Mouse (Mus musculus) kidney, postnatal 4 days (tissue): ENCODE measurements around the gene Rxylt1.

Source experiments
- DNase-seq, 2 experiments: peaks; one replicate each; pipeline ENCODE4 v3.0.0; 2021; ENCODE audit warnings: mixed read lengths in 2 of 2

The Rxylt1 gene

DNA sequence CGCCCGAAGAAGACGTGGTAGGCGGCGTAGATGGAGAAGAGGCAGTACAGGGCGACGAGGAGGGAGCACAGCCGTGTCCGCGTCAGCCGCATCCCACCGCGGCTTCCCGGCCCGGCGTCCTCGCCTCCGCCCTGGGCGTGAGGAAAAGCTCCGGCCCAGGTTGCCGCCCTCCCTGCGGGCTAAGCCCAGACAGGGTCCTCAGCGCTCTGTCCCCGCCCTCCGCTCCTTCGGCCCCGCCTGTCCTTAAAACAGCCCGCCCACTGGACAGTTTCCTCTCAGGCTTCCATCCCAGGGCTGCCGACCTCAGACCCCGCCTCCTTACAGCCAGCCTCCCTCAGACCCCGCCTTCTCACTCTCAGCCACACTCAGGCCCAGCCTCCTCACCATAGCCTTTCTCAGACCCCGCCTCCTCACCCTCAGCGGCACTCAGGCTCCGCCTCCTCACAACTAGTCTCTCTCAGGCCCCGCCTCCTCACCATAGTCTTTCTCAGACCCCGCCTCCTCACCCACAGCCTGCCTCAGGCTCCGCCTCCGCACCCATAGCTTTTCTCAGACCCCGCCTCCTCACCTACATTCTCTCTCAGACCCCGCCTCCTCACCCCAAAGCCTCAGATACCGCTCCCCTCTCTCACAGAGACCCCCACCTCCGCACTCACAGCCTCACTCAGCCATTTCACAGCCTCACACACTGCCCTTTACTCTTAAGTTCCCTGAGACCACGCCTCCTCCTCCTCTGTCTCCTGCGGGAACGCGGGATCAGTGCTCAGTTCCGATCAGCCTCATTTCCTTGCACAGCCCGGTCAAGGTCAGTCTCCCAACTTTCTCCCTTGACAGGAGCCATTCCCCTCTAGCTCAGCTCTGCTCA lies at the start of gene Rxylt1:
TSS of gene Rxylt1 (minus strand) at position 392 of the 865 bp plus-strand sequence.
- DNase-seq, result peak; percentile 96 to 98

DNA sequence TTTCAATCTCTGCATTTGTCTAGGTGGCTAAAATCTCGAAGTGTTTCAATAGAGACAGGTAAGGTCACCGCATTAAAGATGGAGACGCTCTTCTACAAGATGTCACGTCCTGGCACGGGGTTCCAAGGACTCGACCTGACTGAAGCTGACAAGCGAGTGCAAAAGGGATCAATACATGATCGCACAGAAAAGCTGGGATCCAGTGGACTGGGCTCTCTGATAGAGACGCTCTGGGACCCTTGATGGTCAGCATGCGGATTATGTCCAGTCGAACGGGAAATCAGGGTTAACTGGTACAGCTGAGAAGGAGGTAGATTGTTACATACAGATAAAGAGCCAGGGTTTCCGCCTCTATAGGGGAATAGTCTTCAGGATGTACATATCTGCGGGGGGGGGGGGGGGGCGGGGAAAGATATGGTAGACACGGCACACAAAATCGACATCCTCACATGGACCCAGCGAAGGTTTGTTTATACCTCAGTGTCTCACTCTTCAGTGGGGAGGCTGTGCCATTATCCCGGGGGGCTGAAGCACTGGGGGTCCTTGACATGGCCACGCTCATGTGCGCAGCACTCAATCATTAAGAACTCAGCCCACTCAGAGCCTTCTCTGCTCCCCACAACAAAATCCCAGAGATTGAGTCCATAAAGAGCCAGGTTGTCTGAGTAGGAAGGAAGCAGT lies 24.3 kb upstream of the Rxylt1 start:
- no peak for DNase-seq

DNA sequence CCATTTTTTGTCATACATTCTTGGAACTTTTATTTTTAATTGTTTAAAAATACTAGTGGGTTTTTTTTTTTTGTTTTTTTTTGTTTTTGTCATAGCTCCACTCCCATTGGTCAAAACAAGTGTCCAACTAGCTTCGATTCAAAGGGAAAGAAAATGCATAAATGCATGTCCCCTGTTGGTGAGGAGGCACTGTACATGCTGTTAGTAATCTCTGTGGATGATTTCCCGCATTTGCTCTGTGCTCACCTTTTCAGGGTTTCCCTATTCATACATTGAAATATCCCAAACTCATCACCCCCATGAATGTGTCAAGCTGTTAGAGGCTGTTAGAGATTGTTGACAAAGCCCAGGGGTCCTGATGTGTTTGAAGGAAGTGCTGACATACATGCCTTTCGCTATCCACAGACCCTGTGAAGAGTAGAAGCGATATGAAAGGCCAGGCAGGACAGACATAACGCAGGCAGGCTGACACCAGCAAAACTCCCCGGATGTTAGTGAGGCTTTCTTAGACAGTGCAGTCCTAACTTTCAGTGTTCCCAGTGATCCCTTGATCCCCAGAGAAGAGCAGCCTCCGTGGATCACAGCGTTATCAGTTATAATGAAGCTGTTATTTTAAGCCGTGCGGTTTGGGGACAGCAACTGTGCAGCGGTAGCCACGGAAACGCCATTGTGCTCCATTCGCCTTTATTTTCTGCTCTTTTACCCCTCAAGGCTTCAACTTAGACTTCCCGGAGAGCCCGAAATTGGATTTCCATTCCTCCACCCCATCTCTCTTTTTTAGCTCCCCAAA lies 23.5 kb upstream of the Rxylt1 start:
- DNase-seq, result no peak

DNA sequence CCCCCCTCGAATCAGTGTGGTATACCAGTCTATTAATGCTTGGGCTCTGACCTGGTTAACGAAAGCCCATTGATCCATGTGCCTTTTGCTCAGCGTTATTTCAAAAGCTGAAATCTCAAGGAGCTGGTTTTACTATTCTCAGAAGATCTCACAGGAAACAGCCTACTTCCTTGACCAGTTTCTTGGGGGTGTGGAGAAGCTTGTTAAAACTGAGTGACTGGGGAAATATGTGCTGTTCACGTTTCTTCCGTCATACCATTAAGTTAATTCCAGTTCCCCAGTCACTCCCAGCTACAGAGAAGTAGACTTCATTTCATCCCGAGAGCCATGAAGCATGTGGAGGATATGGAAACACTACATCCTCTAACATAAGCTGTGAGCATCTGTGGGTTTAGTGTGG lies 22.3 kb upstream of the Rxylt1 start:
- no peak for DNase-seq

DNA sequence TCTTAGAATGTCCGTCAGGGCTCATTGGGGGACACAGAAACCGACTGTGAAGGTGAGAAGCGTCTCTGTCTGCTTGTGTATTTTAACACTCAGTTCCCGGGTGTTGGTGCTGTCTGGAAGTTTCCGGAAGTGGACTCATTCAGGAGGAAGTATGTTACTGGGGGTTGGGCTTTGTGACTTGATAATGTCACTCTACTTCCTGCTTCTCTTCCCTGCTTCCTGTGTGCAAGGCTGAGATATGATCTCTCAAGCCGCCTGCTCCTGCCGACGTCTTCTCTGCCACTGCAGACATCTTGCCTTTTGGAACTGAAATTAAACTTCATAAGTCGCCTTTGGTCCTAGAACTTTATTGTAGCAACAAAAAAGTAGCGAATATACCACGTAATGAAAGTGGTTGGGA lies 19.5 kb upstream of the Rxylt1 start:
- no peak for DNase-seq

DNA sequence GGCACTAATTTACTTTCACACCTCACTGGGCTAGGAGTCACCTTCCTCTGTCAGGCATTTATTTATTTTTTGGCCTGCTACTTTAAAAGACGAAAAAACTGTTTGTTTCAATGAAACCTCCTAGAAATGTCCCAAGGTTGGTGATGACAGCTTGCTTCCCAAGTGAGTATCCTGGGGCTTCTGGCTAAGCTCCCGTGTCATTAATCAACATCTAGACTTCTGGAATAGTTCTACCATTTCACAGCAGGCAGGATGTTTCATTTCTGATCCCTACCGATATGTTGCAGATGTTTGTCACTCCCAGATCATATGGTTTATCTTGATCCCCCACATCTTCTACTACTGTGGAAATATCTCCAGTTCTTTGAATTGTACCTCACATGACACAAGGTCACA lies 9.5 kb upstream of the Rxylt1 start:
- no peak for DNase-seq

DNA sequence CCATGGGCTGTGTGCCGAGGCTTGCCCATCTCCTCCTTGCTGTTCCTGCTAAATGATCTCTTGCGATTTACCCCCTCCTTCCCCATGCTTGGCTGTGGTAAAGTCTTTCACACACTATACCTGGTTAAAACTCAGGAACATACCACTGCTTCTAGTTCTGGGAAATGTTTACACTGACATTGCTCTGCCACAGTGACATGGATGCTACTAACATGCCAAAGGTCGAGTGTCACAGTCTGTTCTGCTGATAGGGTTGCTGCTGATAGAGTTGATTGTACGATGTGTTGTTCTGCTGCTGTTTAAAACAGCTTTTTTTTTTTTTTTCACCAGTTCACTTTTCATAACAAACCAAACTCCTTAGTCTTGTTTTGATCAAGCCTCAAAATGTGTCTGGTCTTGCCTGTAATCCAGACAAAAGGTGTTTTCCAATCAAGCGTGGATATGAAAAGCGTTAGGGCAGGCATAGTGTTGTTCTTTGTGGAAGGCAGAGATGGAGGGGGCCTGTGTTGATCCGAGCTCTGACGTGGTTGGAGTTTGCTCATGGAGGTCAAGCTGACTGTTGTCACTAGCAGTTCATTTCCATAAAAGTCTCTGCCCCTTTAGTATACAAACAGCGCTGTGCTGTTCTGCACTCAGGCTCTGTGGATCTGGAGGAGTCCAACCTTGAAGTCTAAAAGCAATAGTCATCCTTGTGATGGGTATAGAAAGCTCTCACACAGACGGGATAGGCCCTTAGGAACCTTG lies 8.9 kb upstream of the Rxylt1 start:
- no peak for DNase-seq

DNA sequence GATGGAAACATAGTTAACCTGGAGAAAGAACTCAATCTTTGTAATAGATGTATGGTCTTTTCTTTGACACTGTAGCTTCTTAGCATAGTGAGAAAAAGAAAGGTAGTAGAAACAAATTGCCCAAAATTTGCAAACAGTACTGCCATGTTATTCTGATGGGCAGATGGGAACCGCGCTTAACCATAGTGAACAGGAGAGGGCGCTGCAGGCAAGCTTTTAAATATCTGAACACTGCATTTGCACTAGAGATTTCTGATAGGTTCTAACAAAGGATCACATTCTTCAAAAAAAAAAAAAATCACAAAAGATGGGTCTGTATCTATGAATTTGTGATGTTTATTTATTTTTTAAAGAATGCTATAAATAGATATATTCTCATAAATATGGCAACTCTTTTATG lies 8.2 kb upstream of the Rxylt1 start:
- peak; percentile 76 to 79 for DNase-seq

DNA sequence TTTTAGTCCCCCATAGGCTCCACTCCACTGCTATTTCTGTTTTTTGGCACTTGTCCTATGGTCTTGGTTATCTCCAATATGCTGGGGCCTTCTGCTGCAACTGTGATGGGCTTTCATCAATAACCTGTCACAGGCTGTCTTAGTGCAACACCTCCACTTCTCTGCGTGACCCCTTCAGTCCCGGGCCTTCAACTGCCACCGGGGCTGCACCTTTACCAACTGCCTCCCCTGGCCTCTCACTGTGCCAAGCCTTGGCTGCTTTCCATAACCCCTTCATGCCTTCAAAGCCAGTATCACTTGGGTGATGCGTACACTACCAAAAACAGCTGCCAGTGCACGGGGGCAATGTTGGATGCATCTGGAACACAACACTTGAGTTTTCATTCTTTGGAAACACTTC lies 5.5 kb upstream of the Rxylt1 start:
- DNase-seq, result no peak

DNA sequence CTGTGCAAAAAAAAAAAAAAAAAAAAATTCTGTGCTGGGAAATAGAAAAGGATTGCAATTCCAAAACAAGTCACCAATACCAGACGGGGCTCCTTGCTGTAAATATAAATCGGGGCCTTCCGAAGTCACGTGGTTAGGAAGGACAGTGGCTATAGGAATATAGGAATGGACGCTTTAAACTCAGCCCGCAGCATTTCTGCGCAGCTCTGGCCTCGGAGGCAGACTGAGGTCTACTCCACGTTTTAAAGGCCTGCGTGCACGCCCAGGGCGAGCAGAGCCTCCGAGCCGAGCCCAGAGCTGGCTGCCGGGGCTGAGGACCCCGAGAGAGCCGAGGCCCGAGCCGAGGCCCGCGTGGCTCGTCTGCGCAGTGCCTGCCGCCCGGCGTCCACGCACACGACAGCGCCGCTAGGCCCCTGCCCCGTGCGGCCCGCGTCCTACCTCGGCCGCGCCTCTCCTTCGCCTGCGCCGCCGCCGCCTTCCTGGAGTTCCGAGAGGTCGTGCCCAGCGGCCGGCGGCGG lies 650 bp downstream of the Rxylt1 start:
- no peak for DNase-seq

DNA sequence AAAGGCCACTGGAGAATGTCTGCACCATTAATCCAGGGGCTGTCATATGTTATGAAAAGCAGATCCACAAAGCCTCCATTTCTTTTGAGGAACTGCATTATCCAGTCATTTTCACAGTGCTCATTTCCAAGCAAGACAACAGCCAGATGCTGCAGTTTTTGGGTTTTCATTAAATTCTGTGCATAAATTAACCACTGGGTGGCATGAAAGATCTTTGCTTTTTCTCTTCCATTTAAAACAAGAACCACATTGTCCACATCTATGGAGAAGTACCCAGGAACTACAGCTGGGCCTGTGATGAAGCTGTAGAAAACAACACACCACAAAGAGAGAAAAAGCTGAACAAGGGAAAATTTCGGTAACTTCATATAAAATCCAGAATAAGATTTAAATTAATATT lies 6.7 kb downstream of the Rxylt1 start:
- DNase-seq, result no peak

DNA sequence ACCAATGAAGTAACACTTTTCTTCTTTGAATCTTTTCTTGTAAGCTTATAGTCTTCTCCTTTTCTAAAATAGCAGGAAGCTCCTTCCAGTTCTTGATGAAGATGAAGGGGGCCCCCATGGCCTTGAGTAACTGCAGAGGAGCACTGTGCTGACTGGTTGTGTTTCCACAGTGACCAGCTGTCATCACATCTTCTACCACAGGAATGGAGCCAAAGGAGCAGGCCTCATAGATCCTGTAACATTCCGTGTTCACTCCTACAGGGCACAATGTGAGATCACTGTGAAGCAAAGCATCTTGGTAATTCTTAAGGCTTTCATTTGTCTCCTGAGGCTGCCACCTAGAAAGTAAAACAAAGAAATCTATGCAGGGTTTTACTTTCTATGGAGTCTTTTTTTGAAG lies 15.8 kb downstream of the Rxylt1 start:
- DNase-seq, result no peak

DNA sequence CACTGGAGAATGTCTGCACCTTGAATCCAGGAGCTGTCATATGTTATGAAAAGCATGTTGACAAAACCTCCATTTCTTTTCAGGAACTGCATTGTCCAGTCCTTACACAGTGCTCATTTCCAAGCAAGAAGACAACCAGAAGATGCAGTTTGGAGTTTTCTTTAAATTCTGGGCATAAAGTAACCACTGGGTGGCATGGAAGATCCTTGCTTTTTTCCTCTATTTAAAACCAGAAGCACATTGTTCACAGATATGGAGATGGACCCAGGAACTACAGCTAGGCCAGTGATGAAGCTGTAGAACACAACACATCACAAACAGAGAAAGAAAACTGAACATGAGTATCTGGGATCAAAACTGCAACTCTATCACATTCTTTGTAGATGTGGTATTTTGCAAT lies 28.0 kb downstream of the Rxylt1 start:
- no peak for DNase-seq

DNA sequence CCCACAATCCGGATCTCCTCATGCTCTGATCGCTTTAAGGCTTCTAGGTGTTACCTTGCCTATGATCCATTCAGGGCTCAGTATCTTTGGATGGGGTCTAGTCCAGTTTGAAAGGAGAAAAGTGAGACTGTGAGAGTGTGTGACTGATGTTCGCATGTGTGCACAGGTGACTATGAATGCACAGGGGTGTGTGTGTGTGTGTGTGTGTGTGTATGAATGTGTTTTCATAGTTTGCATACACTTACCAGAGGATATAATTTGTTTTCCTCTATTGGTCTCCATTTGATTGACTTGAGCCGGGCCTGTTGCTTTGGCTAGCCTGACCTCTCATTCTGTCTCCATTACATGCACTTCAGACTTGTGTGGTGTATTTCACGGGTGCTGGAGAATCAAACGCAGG lies 41.3 kb downstream of the Rxylt1 start:
- DNase-seq, result no peak

DNA sequence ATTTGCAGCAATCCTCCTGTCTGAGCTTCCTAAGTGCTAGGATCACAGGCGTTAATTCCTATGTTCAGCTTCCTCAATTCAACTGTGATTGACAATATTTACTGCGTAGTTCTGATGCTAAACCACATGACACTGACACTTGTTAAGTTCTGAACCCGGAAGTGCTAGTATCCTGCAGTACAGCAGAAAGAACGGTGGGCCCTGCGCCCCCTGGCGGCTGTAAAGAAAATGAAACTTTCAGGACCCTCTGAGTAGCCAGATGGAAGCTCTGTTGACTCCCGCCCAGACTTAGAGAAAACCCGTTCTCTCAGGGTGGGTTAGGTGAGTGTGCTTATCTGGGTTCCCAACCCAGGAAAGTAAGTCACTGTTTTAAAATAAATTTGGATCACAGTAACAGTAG lies 42.6 kb downstream of the Rxylt1 start:
- peak; percentile 75 to 81 for DNase-seq

DNA sequence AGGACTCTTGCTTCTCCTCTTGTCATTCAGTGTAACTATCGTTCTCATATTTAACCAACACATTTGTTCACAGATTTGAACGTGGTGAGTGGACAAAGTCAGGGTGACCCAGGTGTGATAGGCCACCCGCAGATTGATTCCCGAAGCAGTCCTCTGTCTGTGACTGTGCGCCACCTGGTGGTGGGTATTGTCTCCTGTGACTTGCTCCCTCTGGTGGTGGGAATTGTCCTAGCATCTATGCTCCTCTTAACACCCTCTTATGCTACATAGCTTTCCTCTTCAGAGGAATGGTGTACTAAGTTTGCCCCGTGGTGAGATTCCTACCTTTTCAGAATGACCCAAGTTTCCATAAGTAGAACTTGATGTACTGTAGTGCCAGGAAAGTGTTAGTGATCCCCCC lies 45.3 kb downstream of the Rxylt1 start:
- DNase-seq, result peak; percentile 89 to 90

DNA sequence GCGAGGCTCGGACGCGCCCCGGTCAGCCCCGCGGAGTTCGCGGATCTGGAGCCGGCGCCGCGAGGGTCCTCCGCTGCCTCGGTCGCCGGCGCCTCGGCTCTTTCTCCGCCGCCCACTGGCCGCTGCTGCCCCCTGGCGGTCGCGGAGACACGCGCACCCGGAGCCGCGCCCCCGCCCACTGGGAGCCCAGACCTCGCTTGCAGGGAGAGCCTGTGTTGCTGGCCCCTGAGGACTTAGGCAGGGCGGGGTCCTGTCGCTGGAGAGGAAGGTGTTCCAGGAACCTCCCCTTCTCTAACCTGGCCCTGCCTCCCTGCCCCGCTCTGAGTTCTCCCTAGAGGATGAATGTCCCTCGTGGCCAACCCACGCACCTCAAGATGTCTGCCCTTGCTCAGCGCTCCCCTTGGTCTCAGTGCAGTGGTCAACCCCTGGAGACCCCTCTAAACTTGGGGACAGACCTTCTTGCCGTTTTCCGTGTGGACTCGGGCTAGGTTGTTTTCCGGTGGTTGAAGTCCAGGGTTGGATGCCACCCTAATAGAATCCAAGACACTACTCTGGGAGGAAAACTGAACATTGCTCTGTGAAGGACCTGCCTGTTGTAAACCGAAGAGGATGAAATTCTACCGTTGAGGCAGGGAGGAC lies 49.3 kb downstream of the Rxylt1 start:
- DNase-seq, result peak; percentile 94 to 95

DNA sequence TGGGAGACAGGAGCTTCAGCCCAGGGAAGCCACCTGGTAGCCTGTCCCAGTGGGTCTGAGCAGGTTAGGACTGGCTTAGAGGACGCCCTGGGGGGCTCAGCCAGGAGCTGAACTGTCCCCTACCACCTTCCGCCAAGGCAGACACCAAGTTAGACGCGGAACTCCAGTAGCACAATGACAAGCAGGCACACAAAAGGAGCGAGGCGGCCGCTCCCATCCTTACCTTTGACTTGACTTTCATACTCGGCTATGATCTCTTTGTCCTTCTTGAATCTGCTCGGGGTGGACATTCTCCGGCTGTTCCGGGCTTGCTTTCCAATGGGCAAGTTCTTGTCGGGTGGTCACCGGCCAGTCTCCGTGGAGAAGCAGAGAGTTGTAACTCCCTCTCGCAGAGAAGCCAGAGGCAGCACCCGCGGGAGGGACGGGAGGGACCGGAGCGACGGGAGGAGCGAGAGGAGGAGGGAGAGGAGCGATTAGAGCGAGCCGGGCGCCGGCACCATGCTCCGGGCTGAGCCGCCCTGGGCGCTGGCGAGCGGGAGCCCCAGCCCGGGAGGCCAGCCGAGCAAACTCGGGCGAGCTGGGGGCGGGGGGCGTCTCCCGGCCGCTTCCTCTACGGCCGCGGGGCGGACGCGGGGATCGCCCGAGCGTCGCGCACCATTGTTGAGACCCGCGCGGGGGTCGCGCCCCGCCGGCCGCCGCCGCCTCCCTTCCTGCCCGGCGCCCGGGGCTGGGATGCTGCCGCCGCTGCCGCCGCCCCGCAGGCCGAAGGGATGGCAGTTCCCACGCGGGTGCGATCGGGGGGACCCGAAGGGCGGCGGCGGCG lies 50.1 kb downstream of the Rxylt1 start, which contains the start of gene Srgap1:
TSS of gene Srgap1 (minus strand) at position 412 of the 823 bp plus-strand sequence.
- DNase-seq, result peak; percentile 75 to 83

DNA sequence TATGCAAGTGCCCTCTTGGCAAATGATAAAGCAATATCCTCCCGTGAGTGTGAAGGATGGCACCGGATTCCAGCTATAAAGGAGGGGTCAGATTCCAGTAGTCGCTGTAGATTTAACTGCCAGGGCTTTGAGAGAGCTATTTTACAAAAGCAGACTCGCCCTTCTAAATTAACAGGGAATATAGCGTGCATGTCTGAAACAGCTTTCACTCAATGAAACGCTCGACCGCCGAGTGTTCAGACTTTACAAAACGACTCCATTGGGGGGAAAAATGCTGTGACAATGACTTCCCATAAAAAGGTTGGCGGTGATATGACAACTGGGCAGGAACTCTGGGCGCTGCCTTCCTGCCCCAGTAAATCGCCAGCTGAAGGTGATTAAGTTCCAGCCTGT lies 50.7 kb downstream of the Rxylt1 start:
- no peak for DNase-seq

DNA sequence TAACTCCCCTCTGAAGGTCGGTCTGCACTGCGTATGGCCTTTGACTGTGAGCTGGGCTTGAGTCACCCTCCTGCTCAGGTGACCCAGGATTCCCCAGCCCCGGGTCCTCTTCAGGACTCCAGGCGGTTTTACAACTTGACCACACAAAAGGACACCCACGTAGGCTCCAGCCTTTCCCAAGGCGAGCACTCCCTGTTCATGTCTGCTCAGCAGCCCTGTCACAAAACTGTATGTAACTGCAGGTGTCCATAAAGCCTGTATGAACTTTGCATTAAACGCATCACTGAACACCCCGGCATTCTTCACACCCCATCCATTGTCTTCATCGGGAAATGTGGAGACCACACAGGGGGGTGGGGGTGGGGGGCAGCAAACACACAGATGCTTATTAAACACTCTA lies 51.2 kb downstream of the Rxylt1 start:
- DNase-seq, result peak; percentile 19 to 41

DNA sequence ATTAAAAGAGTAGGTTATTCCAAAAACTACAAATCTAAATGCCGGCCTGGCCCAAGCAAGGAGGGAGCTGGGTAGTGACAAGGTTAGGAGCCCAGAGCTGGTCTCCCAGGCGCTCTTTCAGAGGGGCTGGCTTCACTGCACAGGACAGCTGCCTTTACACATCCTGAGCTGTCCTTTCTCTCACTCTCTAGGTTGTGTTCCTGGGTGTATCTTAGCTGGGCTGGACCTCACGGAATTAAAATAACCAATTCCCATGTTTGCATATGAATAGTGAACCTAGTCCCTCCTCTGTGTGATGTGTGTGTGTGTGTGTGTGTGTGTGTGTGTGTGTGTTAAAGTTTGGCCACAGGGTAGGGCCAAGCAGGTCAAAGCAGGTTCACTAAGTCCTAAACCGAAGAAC lies 52.2 kb downstream of the Rxylt1 start:
- no peak for DNase-seq
